Mouse (Mus musculus) kidney, adult 2 months (tissue): ENCODE data around the gene Pdcd11. TPM values are rescaled to one million over a fixed set of nuclear protein-coding genes. Genes with fewer than 3 reads are reported as not detected.

ENCODE experiments used
- DNase-seq: peaks from one replicate; pipeline ENCODE4 v3.0.0; 2021
- H3K27ac ChIP-seq: fragments of 200-500 bp; 2 replicates; pipeline ENCODE4 v1.5.1; 2012; ENCODE audit warnings: low read depth, low read length, control low read depth, inconsistent platforms; ENCODE audit not compliant: insufficient read depth
- H3K27me3 ChIP-seq: fragments of 200-500 bp; replicated peaks from 2 replicates; pipeline ENCODE4 v1.6.1; 2012; ENCODE audit warnings: mild to moderate bottlenecking, moderate library complexity, low read length, inconsistent platforms; ENCODE audit not compliant: control insufficient read depth, insufficient read depth
- H3K36me3 ChIP-seq: fragments of 200-500 bp; 2 replicates; pipeline ENCODE4 v1.6.1; 2012; ENCODE audit warnings: mild to moderate bottlenecking, moderate library complexity, low read length, inconsistent platforms; ENCODE audit not compliant: control insufficient read depth, insufficient read depth
- H3K4me1 ChIP-seq: fragments of 200-500 bp; 2 replicates; pipeline ENCODE4 v1.6.1; 2011; ENCODE audit warnings: low read length; ENCODE audit not compliant: control insufficient read depth, insufficient read depth
- H3K4me3 ChIP-seq: fragments of 200-500 bp; 2 replicates; pipeline ENCODE4 v1.5.1; 2011; ENCODE audit warnings: mild to moderate bottlenecking, low read depth, low read length, control low read depth; ENCODE audit not compliant: insufficient read depth
- CTCF ChIP-seq: fragments of 200-500 bp; conservative IDR thresholded peaks from 2 replicates; pipeline ENCODE4 v1.5.1; 2011; ENCODE audit warnings: low read depth, mild to moderate bottlenecking, control low read depth, low read length, moderate library complexity, mixed read lengths; ENCODE audit not compliant: insufficient read depth, insufficient read length
- POLR2A ChIP-seq: fragments of 200-500 bp; IDR thresholded peaks from one replicate; pipeline ENCODE4 v1.6.1; 2011; ENCODE audit warnings: low read depth, low read length, control low read depth
- WGBS: fragments of 180-500 bp; shearing (Covaris S2); methylation state at CpG from one replicate; pipeline ENCODE4 v1.1.7; 2018; 5-methylcytosine and 5-hydroxymethylcytosine counted together
- polyA plus RNA-seq: library from polyadenylated mRNA; depleted of rRNA; stranded (reverse); fragments of >200 nt; gene quantifications from 2 replicates; pipeline ENCODE4 v1.2.3, GENCODE M21; 2012

The Pdcd11 gene
- polyA plus RNA-seq, 1 experiment, result 9.3 TPM

- Histone ChIP-seq H3K27me3 (no peaks in the 10 kb centered on the region), H3K4me1 (peaks cover 13% of the 10 kb centered on the region), H3K36me3 (no peaks in the 10 kb centered on the region), H3K27ac (peak within 1 kb of the TSS; percentile 67), H3K4me3 (peak within 1 kb of the TSS; percentile 88)
- TF ChIP-seq CTCF (no peak), POLR2A (peak; percentile 28)
- peak; percentile 90 for DNase-seq
- WGBS, result under 1% methylated on average over 75 of the region's 75 CpGs
These were observed 40.1 kb upstream of the Pdcd11 start, which contains the start of gene Pcgf6 for GRCm38 (mm10) chr19:47050271-47051032. Gene Pcgf6 (minus strand): TSS chr19:47050906.

DNA sequence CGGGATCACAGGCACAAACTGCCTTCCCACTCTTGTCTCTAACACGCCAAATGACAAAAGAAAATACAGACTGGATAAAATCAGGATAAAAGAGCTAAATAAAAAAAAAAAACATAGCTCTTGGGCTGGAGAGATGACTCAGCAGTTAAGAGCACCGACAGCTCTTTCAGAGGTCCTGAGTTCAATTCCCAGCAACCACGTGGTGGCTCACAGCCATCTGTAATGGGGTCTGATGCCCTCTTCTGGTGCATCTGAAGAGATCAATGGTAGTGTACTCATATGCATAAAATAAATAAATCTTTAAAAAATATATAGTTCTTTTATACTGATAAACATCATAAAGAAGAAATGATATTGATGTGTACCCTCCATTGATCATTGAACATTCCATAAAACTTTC lies 37.6 kb upstream of the Pdcd11 start:
- no peak for TF ChIP-seq POLR2A
- TF ChIP-seq CTCF, result no peak
- Histone ChIP-seq H3K4me3 (no peak overlapping the region), H3K4me1 (peaks cover 13% of the 10 kb centered on the region), H3K27me3 (no peaks in the 10 kb centered on the region), H3K27ac (peak overlapping the region; percentile 66; the same call in 1 of the 2 replicates), H3K36me3 (no peaks in the 10 kb centered on the region)
- 68% methylated on average over 4 of the region's 4 CpGs for WGBS
- no peak for DNase-seq

DNA sequence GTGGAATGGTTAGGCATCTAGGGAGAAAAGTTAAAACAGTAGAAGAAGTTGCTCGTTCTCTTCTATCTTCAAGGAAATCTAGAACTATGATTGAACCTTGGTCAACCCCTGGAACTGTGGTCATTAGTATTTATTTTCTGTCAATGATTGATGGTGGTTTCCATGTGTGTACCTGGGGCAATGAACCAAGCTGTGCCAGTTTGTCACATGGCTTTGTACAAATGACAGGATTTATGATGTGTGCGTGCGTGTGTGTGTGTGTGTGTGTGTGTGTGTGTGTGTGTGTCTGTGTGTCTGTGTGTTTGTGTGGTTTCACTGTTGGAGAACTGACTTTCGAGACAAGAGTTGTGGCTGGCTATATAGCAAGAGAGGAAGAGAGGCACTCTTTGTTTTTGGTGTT lies 37.1 kb upstream of the Pdcd11 start:
- peaks cover 13% of the 10 kb centered on the region for H3K4me1 ChIP-seq
- WGBS, result 16% methylated on average over 4 of the region's 4 CpGs
- no peaks in the 10 kb centered on the region for H3K27me3 ChIP-seq
- TF ChIP-seq POLR2A (no peak), CTCF (no peak)
- H3K4me3 ChIP-seq, result no peak overlapping the region
- H3K36me3 ChIP-seq, result no peaks in the 10 kb centered on the region
- peak overlapping the region; percentile 66; the same call in 1 of the 2 replicates for H3K27ac ChIP-seq
- DNase-seq, result peak; percentile 87

- H3K4me3 ChIP-seq, result no peak overlapping the region
- no peak overlapping the region for H3K27ac ChIP-seq
- TF ChIP-seq CTCF (no peak), POLR2A (no peak)
- WGBS, result 73% methylated on average over 1 of the region's 1 CpGs
- no peaks in the 10 kb centered on the region for H3K36me3 ChIP-seq
- peaks cover 9% of the 10 kb centered on the region; the same call in 1 of the 2 replicates for H3K4me1 ChIP-seq
- no peaks in the 10 kb centered on the region for H3K27me3 ChIP-seq
- no peak for DNase-seq
These were observed 32.9 kb upstream of the Pdcd11 start for GRCm38 (mm10) chr19:47057684-47058083.

- no peak overlapping the region for H3K4me3 ChIP-seq
- TF ChIP-seq CTCF (0 out of 2 replicates have a peak, but pooled peaks have one; percentile 10), POLR2A (no peak)
- H3K36me3 ChIP-seq, result no peaks in the 10 kb centered on the region
- no peak for DNase-seq
- no peaks in the 10 kb centered on the region; the same call in 1 of the 2 replicates for H3K4me1 ChIP-seq
- no peaks in the 10 kb centered on the region for H3K27me3 ChIP-seq
- no peak overlapping the region for H3K27ac ChIP-seq
- 92% methylated on average over 3 of the region's 3 CpGs for WGBS
These were observed 24.7 kb upstream of the Pdcd11 start for GRCm38 (mm10) chr19:47065860-47066259.

DNA sequence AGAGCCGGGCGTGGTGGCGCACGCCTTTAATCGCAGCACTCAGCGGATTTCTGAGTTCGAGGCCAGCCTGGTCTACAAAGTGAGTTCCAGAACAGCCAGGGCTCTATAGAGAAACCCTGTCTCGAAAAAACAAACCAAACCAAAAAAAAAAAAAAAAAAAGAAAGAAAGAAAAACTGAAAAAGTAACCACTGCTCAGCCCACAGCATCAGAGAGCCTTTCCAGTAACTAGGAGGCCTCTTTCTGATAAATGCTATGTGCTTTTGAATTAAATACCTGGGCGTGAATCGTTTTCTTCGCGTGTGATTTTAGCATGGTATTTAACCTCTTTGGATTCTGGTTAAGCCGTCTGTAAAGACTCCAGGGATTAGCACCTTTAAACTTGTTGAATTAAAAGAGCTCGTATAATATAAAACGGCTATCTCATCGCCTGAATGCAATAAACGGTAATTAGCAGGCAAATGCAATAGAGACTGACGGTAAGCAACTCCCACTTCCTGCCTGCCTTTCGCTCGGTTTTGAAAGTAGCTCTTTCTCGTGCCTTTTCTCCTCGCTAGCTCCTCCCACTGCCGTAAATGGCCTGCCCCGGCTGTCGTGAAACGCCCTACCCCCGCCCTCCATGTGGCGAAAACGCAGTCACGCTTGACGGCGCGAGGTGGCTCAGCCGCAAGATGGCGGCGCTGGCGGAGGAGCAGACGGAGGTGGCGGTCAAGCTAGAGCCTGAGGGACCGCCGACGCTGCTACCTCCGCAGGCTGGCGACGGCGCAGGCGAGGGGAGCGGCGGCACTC lies 23.3 kb upstream of the Pdcd11 start, which contains the start of gene Taf5:
Gene Taf5, plus strand, starts transcription at position 651 of the 787 bp plus-strand sequence.
- 9% methylated on average over 49 of the region's 49 CpGs for WGBS
- Histone ChIP-seq H3K27me3 (no peaks in the 10 kb centered on the region), H3K4me3 (peak within 1 kb of the TSS; percentile 90), H3K27ac (peak within 1 kb of the TSS; percentile 81), H3K36me3 (no peaks in the 10 kb centered on the region), H3K4me1 (no peaks in the 10 kb centered on the region; the same call in 1 of the 2 replicates)
- TF ChIP-seq CTCF, result no peak
- TF ChIP-seq POLR2A, result peak; percentile 88
- DNase-seq, result peak; percentile 98

- TF ChIP-seq CTCF (no peak), POLR2A (no peak)
- Histone ChIP-seq H3K27me3 (no peaks in the 10 kb centered on the region), H3K27ac (peak overlapping the region; percentile 81), H3K4me3 (peak overlapping the region; percentile 90), H3K36me3 (peaks cover 2% of the 10 kb centered on the region), H3K4me1 (no peaks in the 10 kb centered on the region; the same call in 1 of the 2 replicates)
- DNase-seq, result peak; percentile 92
- WGBS, result under 1% methylated on average over 58 of the region's 72 CpGs
These were observed 22.5 kb upstream of the Pdcd11 start for GRCm38 (mm10) chr19:47067924-47068611.
